Mouse (Mus musculus) embryonic facial prominence, embryonic 12.5 days (tissue): ENCODE results near the gene Tcf7l1. TPM values are rescaled to one million over a fixed set of nuclear protein-coding genes. Genes with fewer than 3 reads are reported as not detected.
A peak's percentile ranks its signal among the peaks of the same experiment; 100 is the strongest.

ENCODE experiments used
- ATAC-seq: fragments of 200-750 bp; cut with Nextera tagmentation; 2 replicates; pipeline ENCODE4 v1.8.0; 2017; ENCODE audit not compliant: insufficient number of reproducible peaks, insufficient read depth, low FRiP score, low TSS enrichment
- H3K27ac ChIP-seq: fragments of 300-500 bp; sonication (generic); 2 replicates; pipeline ENCODE4 v1.5.1; 2016; ENCODE audit warnings: mild to moderate bottlenecking
- H3K27me3 ChIP-seq: fragments of 300-500 bp; sonication (generic); 2 replicates; pipeline ENCODE4 v1.6.1; 2016; ENCODE audit warnings: mild to moderate bottlenecking, moderate library complexity
- H3K36me3 ChIP-seq: fragments of 300-500 bp; sonication (generic); 2 replicates; pipeline ENCODE4 v1.6.1; 2016; ENCODE audit warnings: mild to moderate bottlenecking
- H3K4me1 ChIP-seq: fragments of 300-500 bp; sonication (generic); 2 replicates; pipeline ENCODE4 v1.6.1; 2016
- H3K4me2 ChIP-seq: fragments of 300-500 bp; sonication (generic); replicated peaks from 2 replicates; pipeline ENCODE4 v1.6.1; 2016; ENCODE audit warnings: mild to moderate bottlenecking, moderate library complexity
- H3K4me3 ChIP-seq: fragments of 300-500 bp; sonication (generic); 2 replicates; pipeline ENCODE4 v1.5.1; 2016; ENCODE audit warnings: mild to moderate bottlenecking
- H3K9ac ChIP-seq: fragments of 300-500 bp; sonication (generic); 2 replicates; pipeline ENCODE4 v1.6.1; 2016; ENCODE audit warnings: mild to moderate bottlenecking, moderate library complexity
- H3K9me3 ChIP-seq: fragments of 300-500 bp; sonication (generic); 2 replicates; pipeline ENCODE4 v1.6.1; 2016; ENCODE audit warnings: mild to moderate bottlenecking, moderate library complexity
- WGBS: fragments of 180-500 bp; shearing (Covaris S2); methylation state at CpG from one replicate; pipeline ENCODE4 v1.1.7; 2016; 5-methylcytosine and 5-hydroxymethylcytosine counted together
- polyA plus RNA-seq: library from polyadenylated mRNA; unstranded; fragments of >200 nt; fragmentation: Nextera tagmentation; extraction: Ambion mirVana; gene quantifications from 2 replicates; pipeline ENCODE4 v1.2.1, GENCODE M21; 2016

The Tcf7l1 gene
- polyA plus RNA-seq, 1 experiment from 2014 or later, result 53.1 TPM

- Histone ChIP-seq H3K4me1 (0 out of 2 replicates have a peak, but pooled peaks cover 8% of the 10 kb centered on the region), H3K9ac (no peak overlapping the region), H3K9me3 (no peaks in the 10 kb centered on the region), H3K4me3 (no peak overlapping the region), H3K27me3 (no peaks in the 10 kb centered on the region), H3K4me2 (no peak overlapping the region), H3K36me3 (peaks cover 41% of the 10 kb centered on the region), H3K27ac (no peak overlapping the region)
- ATAC-seq, result no peak
- 56% methylated on average over 10 of the region's 10 CpGs for WGBS
Measured at GRCm38 (mm10) chr6:72634311-72634710, 154.7 kb downstream of the Tcf7l1 start.

- Histone ChIP-seq H3K36me3 (peaks cover 65% of the 10 kb centered on the region), H3K9me3 (no peaks in the 10 kb centered on the region), H3K27me3 (no peaks in the 10 kb centered on the region), H3K4me2 (no peak overlapping the region), H3K9ac (no peak overlapping the region), H3K27ac (no peak overlapping the region), H3K4me3 (no peak overlapping the region), H3K4me1 (0 out of 2 replicates have a peak, but pooled peaks cover 8% of the 10 kb centered on the region)
- WGBS, result 85% methylated on average over 6 of the region's 6 CpGs
- no peak for ATAC-seq
Measured at GRCm38 (mm10) chr6:72631700-72632099, 157.4 kb downstream of the Tcf7l1 start.

- ATAC-seq, result no peak
- Histone ChIP-seq H3K4me1 (0 out of 2 replicates have a peak, but pooled peaks cover under 1% of the 10 kb centered on the region), H3K36me3 (peaks cover 70% of the 10 kb centered on the region), H3K4me2 (no peak overlapping the region), H3K9ac (no peak overlapping the region), H3K4me3 (no peak overlapping the region), H3K27ac (no peak overlapping the region), H3K9me3 (no peaks in the 10 kb centered on the region), H3K27me3 (no peaks in the 10 kb centered on the region)
- 93% methylated on average over 14 of the region's 14 CpGs for WGBS
Measured at GRCm38 (mm10) chr6:72630961-72631360, 158.1 kb downstream of the Tcf7l1 start.

- no peaks in the 10 kb centered on the region for H3K9me3 ChIP-seq
- no peak overlapping the region for H3K4me2 ChIP-seq
- no peak overlapping the region for H3K9ac ChIP-seq
- no peaks in the 10 kb centered on the region for H3K4me1 ChIP-seq
- 100% methylated on average over 2 of the region's 2 CpGs for WGBS
- ATAC-seq, result no peak
- H3K4me3 ChIP-seq, result no peak overlapping the region
- H3K27ac ChIP-seq, result no peak overlapping the region
- peaks cover 73% of the 10 kb centered on the region for H3K36me3 ChIP-seq
- no peaks in the 10 kb centered on the region for H3K27me3 ChIP-seq
Measured at GRCm38 (mm10) chr6:72630370-72630769, 158.7 kb downstream of the Tcf7l1 start.

- H3K27me3 ChIP-seq, result no peaks in the 10 kb centered on the region
- 92% methylated on average over 16 of the region's 16 CpGs for WGBS
- H3K9me3 ChIP-seq, result no peaks in the 10 kb centered on the region
- no peak overlapping the region for H3K27ac ChIP-seq
- H3K9ac ChIP-seq, result no peak overlapping the region
- H3K4me1 ChIP-seq, result no peaks in the 10 kb centered on the region
- H3K4me3 ChIP-seq, result no peak overlapping the region
- H3K36me3 ChIP-seq, result peaks cover 70% of the 10 kb centered on the region
- ATAC-seq, result no peak
- no peak overlapping the region for H3K4me2 ChIP-seq
Measured at GRCm38 (mm10) chr6:72627276-72627675, 161.8 kb downstream of the Tcf7l1 start.

GRCm38 (mm10) chr6:72626391-72626790 is 162.7 kb downstream of the Tcf7l1 start:
- no peak for ATAC-seq
- Histone ChIP-seq H3K4me2 (no peak overlapping the region), H3K4me3 (no peak overlapping the region), H3K9me3 (no peaks in the 10 kb centered on the region), H3K27me3 (no peaks in the 10 kb centered on the region), H3K9ac (no peak overlapping the region), H3K27ac (no peak overlapping the region), H3K36me3 (peaks cover 61% of the 10 kb centered on the region), H3K4me1 (no peaks in the 10 kb centered on the region)
- WGBS, result 90% methylated on average over 7 of the region's 7 CpGs

GRCm38 (mm10) chr6:72623661-72624402 is 165.2 kb downstream of the Tcf7l1 start:
- WGBS, result 91% methylated on average over 8 of the region's 8 CpGs
- peaks cover 35% of the 10 kb centered on the region for H3K36me3 ChIP-seq
- H3K27me3 ChIP-seq, result no peaks in the 10 kb centered on the region
- no peak overlapping the region for H3K4me3 ChIP-seq
- no peak overlapping the region for H3K27ac ChIP-seq
- no peak overlapping the region for H3K4me2 ChIP-seq
- H3K9me3 ChIP-seq, result no peaks in the 10 kb centered on the region
- H3K9ac ChIP-seq, result no peak overlapping the region
- no peak for ATAC-seq
- no peaks in the 10 kb centered on the region for H3K4me1 ChIP-seq

- no peak for ATAC-seq
- H3K27ac ChIP-seq, result no peak overlapping the region
- no peak overlapping the region for H3K9ac ChIP-seq
- H3K4me2 ChIP-seq, result no peak overlapping the region
- H3K9me3 ChIP-seq, result no peaks in the 10 kb centered on the region
- H3K4me3 ChIP-seq, result no peak overlapping the region
- no peaks in the 10 kb centered on the region for H3K4me1 ChIP-seq
- WGBS, result 39% methylated on average over 3 of the region's 3 CpGs
- no peaks in the 10 kb centered on the region for H3K27me3 ChIP-seq
- peaks cover 26% of the 10 kb centered on the region for H3K36me3 ChIP-seq
Measured at GRCm38 (mm10) chr6:72622917-72623316, 166.1 kb downstream of the Tcf7l1 start.

GRCm38 (mm10) chr6:72620920-72621319 is 168.1 kb downstream of the Tcf7l1 start:
- H3K9me3 ChIP-seq, result no peaks in the 10 kb centered on the region
- H3K9ac ChIP-seq, result no peak overlapping the region
- no peaks in the 10 kb centered on the region for H3K27me3 ChIP-seq
- H3K4me1 ChIP-seq, result peaks cover 5% of the 10 kb centered on the region
- no peak overlapping the region for H3K4me3 ChIP-seq
- no peak for ATAC-seq
- H3K27ac ChIP-seq, result no peak overlapping the region
- H3K36me3 ChIP-seq, result peaks cover 11% of the 10 kb centered on the region
- WGBS, result 78% methylated on average over 5 of the region's 5 CpGs
- H3K4me2 ChIP-seq, result no peak overlapping the region

- Histone ChIP-seq H3K4me3 (no peak overlapping the region), H3K4me2 (no peak overlapping the region), H3K4me1 (peaks cover 15% of the 10 kb centered on the region), H3K9ac (no peak overlapping the region), H3K36me3 (peaks cover 5% of the 10 kb centered on the region; the same call in 1 of the 2 replicates), H3K27ac (no peak overlapping the region), H3K9me3 (no peaks in the 10 kb centered on the region), H3K27me3 (no peaks in the 10 kb centered on the region)
- WGBS, result 59% methylated on average over 12 of the region's 12 CpGs
- no peak for ATAC-seq
Measured at GRCm38 (mm10) chr6:72619734-72620532, 169.1 kb downstream of the Tcf7l1 start.

- Histone ChIP-seq H3K27me3 (no peaks in the 10 kb centered on the region), H3K4me3 (peak within 1 kb of the TSS; percentile 73), H3K36me3 (peaks cover 12% of the 10 kb centered on the region), H3K4me1 (peaks cover 27% of the 10 kb centered on the region), H3K27ac (peak within 1 kb of the TSS; percentile 88), H3K4me2 (peak within 1 kb of the TSS; percentile 89), H3K9ac (peak within 1 kb of the TSS; percentile 74), H3K9me3 (no peaks in the 10 kb centered on the region)
- ATAC-seq, result peak; percentile 92
- WGBS, result under 1% methylated on average over 41 of the region's 41 CpGs
Measured at GRCm38 (mm10) chr6:72616643-72617288, 172.3 kb downstream of the Tcf7l1 start, which contains the start of gene Tgoln1. Tgoln1 (minus strand) TSS chr6:72617000.
